Mouse (Mus musculus) C2C12 (cell line): ENCODE results near the gene Sc5d. TPM values are rescaled to one million over a fixed set of nuclear protein-coding genes. Genes with fewer than 3 reads are reported as not detected.

Source experiments
- H3K27me3 ChIP-seq: one replicate; pipeline ENCODE4 v1.6.1; 2011; ENCODE audit not compliant: control insufficient read depth, insufficient read depth, insufficient read length
- H3K36me3 ChIP-seq: one replicate; pipeline ENCODE4 v1.6.1; 2011; ENCODE audit not compliant: control insufficient read depth, insufficient read depth
- H3K4me3 ChIP-seq: one replicate; pipeline ENCODE4 v1.5.1; 2011; ENCODE audit warnings: mild to moderate bottlenecking, control low read depth; ENCODE audit not compliant: poor library complexity, insufficient read depth, severe bottlenecking
- H3K79me2 ChIP-seq: one replicate; pipeline ENCODE4 v1.6.1; 2011; ENCODE audit not compliant: control insufficient read depth, insufficient read depth
- H3K79me3 ChIP-seq: one replicate; pipeline ENCODE4 v1.6.1; 2011; ENCODE audit warnings: low read depth, control low read depth
- H3ac ChIP-seq: one replicate; pipeline ENCODE3; 2011; ENCODE audit warnings: low read depth; ENCODE audit not compliant: control insufficient read depth, insufficient read length
- CEBPB ChIP-seq: IDR thresholded peaks from one replicate; pipeline ENCODE4 v1.6.1; 2011; ENCODE audit warnings: low read depth, mild to moderate bottlenecking, control low read depth, moderate library complexity
- CTCF ChIP-seq: IDR thresholded peaks from one replicate; pipeline ENCODE4 v1.5.1; 2011; ENCODE audit not compliant: control insufficient read depth, insufficient read depth, insufficient read length
- FOSL1 ChIP-seq: IDR thresholded peaks from one replicate; pipeline ENCODE4 v1.8.0; 2011; ENCODE audit warnings: mild to moderate bottlenecking, low read length; ENCODE audit not compliant: poor library complexity, insufficient read depth, severe bottlenecking
- MAX ChIP-seq: IDR thresholded peaks from one replicate; pipeline ENCODE4 v1.6.1; 2011; ENCODE audit warnings: mild to moderate bottlenecking, control low read depth
- MYOD1 ChIP-seq: IDR thresholded peaks from one replicate; pipeline ENCODE4 v1.6.1; 2011; ENCODE audit warnings: low read depth; ENCODE audit not compliant: control insufficient read depth, insufficient read length
- MYOG ChIP-seq: IDR thresholded peaks from one replicate; pipeline ENCODE4 v1.6.1; 2011; ENCODE audit not compliant: control insufficient read depth, insufficient read length; ENCODE audit errors: extremely low read depth
- USF1 ChIP-seq: IDR thresholded peaks from one replicate; pipeline ENCODE4 v1.6.1; 2011; ENCODE audit warnings: low read depth, mild to moderate bottlenecking, control low read depth, moderate library complexity
- polyA plus RNA-seq: library from polyadenylated mRNA; unstranded; fragments of >200 nt; fragmentation: generic; extraction: Trizol; gene quantifications from one replicate; pipeline ENCODE4 v1.2.1, GENCODE M21; 2012; ENCODE audit warnings: missing spikeins

The Sc5d gene
- polyA plus RNA-seq, 1 experiment = 17.1 TPM

DNA sequence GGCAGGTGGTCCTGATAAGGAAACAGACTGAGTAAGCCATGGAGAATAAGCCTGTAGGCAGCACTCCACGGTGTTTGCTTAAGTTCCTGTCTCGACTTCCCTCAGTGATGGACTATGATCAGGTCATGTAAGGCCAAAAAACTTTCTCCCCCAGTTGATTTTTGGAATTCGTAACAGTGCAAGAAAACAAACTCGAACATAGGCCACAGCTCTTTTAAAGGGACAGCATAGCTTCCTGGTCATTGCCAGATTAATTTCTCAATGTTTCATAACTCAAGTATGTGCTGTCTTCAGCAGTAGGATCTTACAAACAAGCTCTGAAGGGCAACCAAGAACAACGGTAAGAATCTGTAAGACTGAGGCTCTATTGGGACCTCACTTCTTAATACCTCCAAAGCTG is 7.4 kb upstream of the Sc5d start:
- Histone ChIP-seq H3K36me3 (no peaks in the 10 kb centered on the region), H3K79me2 (no peaks in the 10 kb centered on the region), H3K27me3 (peaks cover 10% of the 10 kb centered on the region), H3ac (no peak overlapping the region), H3K4me3 (no peak overlapping the region), H3K79me3 (no peaks in the 10 kb centered on the region)
- TF ChIP-seq MYOG (no peak), CEBPB (no peak), MYOD1 (no peak), USF1 (no peak), FOSL1 (no peak), MAX (no peak), CTCF (no peak)

DNA sequence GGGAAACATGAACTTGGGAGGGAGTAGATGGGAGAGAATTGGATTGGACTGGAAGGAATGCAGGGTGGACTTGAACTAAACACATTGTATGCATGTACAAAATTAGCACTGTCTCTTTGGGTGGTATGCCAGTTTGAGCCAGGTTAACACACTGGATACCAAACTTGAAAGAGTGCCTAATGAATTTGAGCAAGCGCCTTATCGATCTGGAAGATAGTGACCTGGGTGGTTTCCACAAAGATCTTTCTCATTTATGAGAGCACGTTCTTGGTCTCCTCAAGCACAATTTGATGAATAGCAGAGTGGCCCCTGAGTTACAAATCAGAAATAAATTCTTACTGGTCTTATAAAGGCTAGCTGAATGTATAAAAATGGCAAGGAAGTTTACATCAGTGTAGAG is 6.6 kb upstream of the Sc5d start:
- Histone ChIP-seq H3K27me3 (peaks cover 10% of the 10 kb centered on the region), H3K79me3 (no peaks in the 10 kb centered on the region), H3K4me3 (no peak overlapping the region), H3ac (no peak overlapping the region), H3K79me2 (no peaks in the 10 kb centered on the region), H3K36me3 (no peaks in the 10 kb centered on the region)
- TF ChIP-seq FOSL1 (no peak), MYOG (no peak), CEBPB (no peak), USF1 (no peak), MAX (no peak), MYOD1 (no peak), CTCF (no peak)

DNA sequence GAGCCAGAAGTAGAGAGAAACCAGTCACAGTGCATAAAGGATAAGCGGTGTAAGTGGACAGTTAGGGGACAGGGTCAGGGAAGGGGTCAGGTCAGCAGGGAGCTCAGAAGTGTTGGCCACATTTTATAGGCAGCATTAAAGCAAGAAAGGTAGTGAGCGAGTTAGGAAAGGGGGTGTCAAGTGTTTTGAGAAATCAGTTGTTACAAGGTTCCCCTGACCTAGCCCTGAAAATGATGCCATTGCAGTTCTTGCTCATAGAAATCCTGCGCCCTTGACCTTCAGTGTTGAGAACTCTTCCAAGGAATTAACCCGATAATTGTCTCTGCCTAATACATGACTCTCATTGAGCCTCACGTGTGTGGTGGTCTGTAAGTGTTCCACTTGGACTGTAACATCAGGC is 6.0 kb upstream of the Sc5d start:
- no peaks in the 10 kb centered on the region for H3K79me3 ChIP-seq
- no peaks in the 10 kb centered on the region for H3K79me2 ChIP-seq
- H3K27me3 ChIP-seq = peaks cover 10% of the 10 kb centered on the region
- TF ChIP-seq MYOD1 = no peak
- TF ChIP-seq CTCF = no peak
- TF ChIP-seq FOSL1 = no peak
- TF ChIP-seq USF1 = no peak
- TF ChIP-seq MYOG = no peak
- no peak for TF ChIP-seq MAX
- H3K36me3 ChIP-seq = no peaks in the 10 kb centered on the region
- no peak overlapping the region for H3ac ChIP-seq
- no peak overlapping the region for H3K4me3 ChIP-seq

GRCm38 (mm10) chr9:42268371-42268770 is 4.3 kb upstream of the Sc5d start:
- Histone ChIP-seq H3K79me3 (no peaks in the 10 kb centered on the region), H3K27me3 (peaks cover 10% of the 10 kb centered on the region), H3K79me2 (peaks cover 5% of the 10 kb centered on the region), H3K36me3 (no peaks in the 10 kb centered on the region), H3K4me3 (no peak overlapping the region), H3ac (no peak overlapping the region)
- TF ChIP-seq CEBPB (no peak), FOSL1 (no peak), MAX (no peak), MYOG (no peak), MYOD1 (no peak), USF1 (no peak)

DNA sequence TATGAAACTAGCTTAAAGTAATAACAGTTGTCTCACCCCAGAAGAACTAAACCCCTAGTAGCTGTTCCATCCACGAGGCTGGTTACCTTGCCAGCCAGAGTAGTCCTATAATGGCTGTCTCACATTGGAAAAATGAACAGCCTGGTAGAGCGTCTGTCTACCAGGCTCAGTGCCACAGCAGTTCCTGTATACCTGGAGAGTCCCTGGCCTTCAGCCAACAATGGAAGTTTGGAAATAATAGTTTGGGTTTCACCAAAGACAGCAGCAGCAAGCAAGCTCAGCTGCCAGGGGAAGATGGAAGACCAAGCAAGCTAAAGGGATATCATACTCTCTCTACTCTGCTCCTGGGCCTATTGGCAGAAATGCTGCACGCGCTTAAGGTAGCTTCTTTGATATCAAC is 1.3 kb upstream of the Sc5d start:
- H3K79me2 ChIP-seq = peaks cover 28% of the 10 kb centered on the region
- TF ChIP-seq MAX (no peak), MYOG (no peak), CTCF (no peak), MYOD1 (no peak), FOSL1 (no peak), USF1 (no peak), CEBPB (no peak)

GRCm38 (mm10) chr9:42263709-42264111 is 346 bp downstream of the Sc5d start:
- H3K27me3 ChIP-seq = peaks cover 4% of the 10 kb centered on the region
- H3K79me2 ChIP-seq = peaks cover 31% of the 10 kb centered on the region
- TF ChIP-seq CTCF = no peak
- TF ChIP-seq CEBPB = no peak
- no peak for TF ChIP-seq FOSL1
- no peak for TF ChIP-seq USF1
- no peak for TF ChIP-seq MYOD1
- TF ChIP-seq MAX = no peak
- TF ChIP-seq MYOG = no peak
- peaks cover 13% of the 10 kb centered on the region for H3K79me3 ChIP-seq
- peak overlapping the region; percentile 70 for H3ac ChIP-seq
- peak overlapping the region; percentile 52 for H3K4me3 ChIP-seq
- no peaks in the 10 kb centered on the region for H3K36me3 ChIP-seq

More for the DNA sequence above, 1.3 kb upstream of the Sc5d start:
- Histone ChIP-seq H3K36me3 (no peaks in the 10 kb centered on the region), H3ac (no peak overlapping the region), H3K79me3 (peaks cover 13% of the 10 kb centered on the region), H3K4me3 (no peak overlapping the region), H3K27me3 (peaks cover 10% of the 10 kb centered on the region)
